Comparison of ENCODE assay signal across 10 mouse cellular contexts in the genomic region with DNA sequence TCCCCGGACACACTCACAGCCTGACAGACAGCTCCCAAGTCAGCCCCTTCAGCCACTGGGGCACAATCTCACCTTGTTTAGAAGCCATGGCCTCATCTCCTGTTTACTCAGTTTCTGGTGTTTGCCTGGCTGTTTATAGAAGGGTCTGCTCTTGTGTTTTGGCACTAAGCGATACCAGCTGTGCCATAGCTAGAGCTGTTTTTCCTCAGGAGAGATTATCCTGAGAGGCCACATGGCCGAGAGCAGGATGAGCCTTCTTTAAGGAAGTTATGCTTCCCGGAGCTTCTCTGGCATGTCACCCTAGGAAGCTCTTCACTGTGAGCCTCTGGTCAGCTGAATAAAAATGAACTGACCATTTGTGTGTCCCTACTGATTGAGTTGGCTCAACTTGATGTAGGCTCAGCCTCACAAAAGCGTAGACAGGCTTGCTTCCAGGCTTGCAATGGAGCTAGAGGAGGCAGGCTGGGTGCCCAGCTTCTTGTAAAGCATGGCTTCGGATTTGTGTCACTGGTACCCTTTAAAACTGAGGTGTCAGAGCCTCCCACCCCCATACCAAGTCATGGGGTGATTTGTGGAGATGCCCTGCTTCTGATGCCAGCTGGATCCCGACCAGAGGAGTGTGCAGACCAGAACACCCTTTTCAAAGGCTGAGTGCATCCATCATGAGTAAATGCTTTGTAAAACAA. TPM values are rescaled to one million over a fixed set of nuclear protein-coding genes. Genes with fewer than 3 reads are reported as not detected.
DNase-seq lines count a peak whose midpoint lies in the region; ATAC-seq and TF ChIP-seq lines count a peak whose summit lies in the region.
"Had no signal": no experiment of that assay in that cellular context is flagged by ENCODE, and none has a peak within 500 bp of the region (broad histone marks: within the 10 kb centered on the region; RNA-seq: fewer than 3 reads in every experiment).

No protein-coding gene starts in this region.

- no peaks in the 10 kb centered on the region for H3K36me3 ChIP-seq in heart, embryonic 11.5 days (ENCODE audit: control insufficient read depth, insufficient read depth, low read length)
- H3K36me3 ChIP-seq in kidney, adult 2 months (ENCODE audit: control insufficient read depth, insufficient read depth, low read length): no peaks in the 10 kb centered on the region
- H3K36me3 ChIP-seq in intestine, embryonic 15.5 days: no peaks in the 10 kb centered on the region
- H3K36me3 ChIP-seq: forebrain, embryonic 10.5 days; limb, embryonic 13.5 days had no signal

- H3K27ac ChIP-seq in heart, embryonic 11.5 days (ENCODE audit: low read depth, low read length): no peak overlapping the region
- H3K27ac ChIP-seq in kidney, adult 2 months (ENCODE audit: insufficient read depth, low read depth, low read length): no peak overlapping the region
- H3K27ac ChIP-seq in intestine, embryonic 15.5 days: no peak overlapping the region
- H3K27ac ChIP-seq: forebrain, embryonic 10.5 days; limb, embryonic 13.5 days had no signal

- H3K4me3 ChIP-seq in heart, embryonic 11.5 days (ENCODE audit: low read depth, low read length): no peak overlapping the region
- no peak overlapping the region for H3K4me3 ChIP-seq in kidney, adult 2 months (ENCODE audit: insufficient read depth, low read depth, low read length)
- H3K4me3 ChIP-seq in intestine, embryonic 15.5 days (replicated peaks): no peak overlapping the region
- H3K4me3 ChIP-seq: forebrain, embryonic 10.5 days; limb, embryonic 13.5 days had no signal

- peak; percentile 88 for DNase-seq in heart, adult 11 months
- peak; percentile 47 for DNase-seq in adrenal gland, postnatal 10 days
- DNase-seq in cerebellum, adult 18-20 months: peak; percentile 68 to 77
- DNase-seq in layer of hippocampus, postnatal 36 days: peak; percentile 46 to 62
- no peak for DNase-seq in kidney, adult 2 months
- DNase-seq in kidney, adult 18-20 months: no peak

- ATAC-seq in heart, embryonic 11.5 days (replicated peaks; ENCODE audit: insufficient number of reproducible peaks, low FRiP score, low TSS enrichment): no peak
- ATAC-seq in intestine, embryonic 15.5 days: no peak

- no peak for TF ChIP-seq POLR2A in kidney, adult 2 months (IDR thresholded peaks at IDR 0.05; ENCODE audit: low read depth, low read length)

- H3K27me3 ChIP-seq in heart, embryonic 11.5 days (ENCODE audit: control insufficient read depth, insufficient read depth, low read length): no peaks in the 10 kb centered on the region; the same call in 1 of the 2 replicates
- no peaks in the 10 kb centered on the region for H3K27me3 ChIP-seq in kidney, adult 2 months (replicated peaks; ENCODE audit: control insufficient read depth, insufficient read depth, low read length)
- H3K27me3 ChIP-seq in intestine, embryonic 15.5 days (replicated peaks): no peaks in the 10 kb centered on the region
- H3K27me3 ChIP-seq: limb, embryonic 13.5 days had no signal

- H3K9ac ChIP-seq in heart, embryonic 11.5 days (ENCODE audit: low read depth, low read length): no peak overlapping the region
- H3K9ac ChIP-seq in intestine, embryonic 15.5 days: no peak overlapping the region
- H3K9ac ChIP-seq: limb, embryonic 13.5 days had no signal

- WGBS in heart, embryonic 11.5 days (ENCODE audit: insufficient replicate concordance): 64% methylated on average over 7 of the region's 7 CpGs
- 69% methylated on average over 7 of the region's 7 CpGs for WGBS in kidney, adult 2 months
- 49% methylated on average over 7 of the region's 7 CpGs for WGBS in intestine, embryonic 15.5 days

- no peaks in the 10 kb centered on the region for H3K4me1 ChIP-seq in heart, embryonic 11.5 days (ENCODE audit: control insufficient read depth, insufficient read depth, low read length)
- no peaks in the 10 kb centered on the region for H3K4me1 ChIP-seq in kidney, adult 2 months (ENCODE audit: control insufficient read depth, insufficient read depth, low read length)
- H3K4me1 ChIP-seq in intestine, embryonic 15.5 days (replicated peaks): 0 out of 2 replicates have a peak, but pooled peaks cover 4% of the 10 kb centered on the region

- no peak overlapping the region for H3K4me2 ChIP-seq in heart, embryonic 11.5 days
- H3K4me2 ChIP-seq in intestine, embryonic 15.5 days (replicated peaks): no peak overlapping the region
- H3K4me2 ChIP-seq: limb, embryonic 13.5 days had no signal

- no peaks in the 10 kb centered on the region for H3K9me3 ChIP-seq in heart, embryonic 11.5 days (replicated peaks; ENCODE audit: control insufficient read depth, low read length)
- H3K9me3 ChIP-seq in intestine, embryonic 15.5 days: no peaks in the 10 kb centered on the region
- H3K9me3 ChIP-seq: forebrain, embryonic 10.5 days; limb, embryonic 13.5 days had no signal

- TF ChIP-seq CTCF in kidney, adult 2 months (conservative IDR thresholded peaks at IDR 0.05; ENCODE audit: insufficient read depth, insufficient read length, low read depth, low read length): no peak

RNA-seq across cellular contexts. Expression of a gene that starts 42.1 kb away (rescaled TPM):
- polyA plus RNA-seq in heart, embryonic 11.5 days (2014; fragmentation: Nextera tagmentation; extraction: Ambion mirVana): 1.5 and 3.2 TPM in 2 replicates
- 10 to 100 TPM in 1 of 2 experiments, 1 to 10 TPM in 1; 9.2 to 14.2 TPM for total RNA-seq in adrenal gland, postnatal 10 days (2021)
- total RNA-seq in layer of hippocampus, postnatal 36 days (2021): 100 to 1,000 TPM; 273 to 280 TPM
- 0.95 and 1.1 TPM in 2 replicates for polyA plus RNA-seq in kidney, adult 2 months (2012; rRNA removed)
- polyA plus RNA-seq in intestine, embryonic 15.5 days (2015; fragmentation: Nextera tagmentation; extraction: Ambion mirVana): 9.9 and 10.1 TPM in 2 replicates

Comparison
In these comparisons a context has a peak if more than half of its experiments do, and no peak if none do; other contexts are left out.
1. DNase-seq: peak in heart, adult 11 months (single experiment), adrenal gland, postnatal 10 days (single experiment), cerebellum, adult 18-20 months (2 of 2) and layer of hippocampus, postnatal 36 days (2 of 2); none in kidney, adult 2 months (single experiment) and kidney, adult 18-20 months (single experiment).